Mouse (Mus musculus) gastrocnemius, postnatal 4 days (tissue): ENCODE results near the gene Sh3rf3. TPM values are rescaled to one million over a fixed set of nuclear protein-coding genes. Genes with fewer than 3 reads are reported as not detected.

ENCODE experiments used
- DNase-seq, 2 experiments: peaks; one replicate each; pipeline ENCODE4 v3.0.0; 2021 to 2022; ENCODE audit warnings: low spot score in 2 of 2, mixed read lengths in 2 of 2
- microRNA-seq: library from miRNA; unstranded; fragments of <30 nt; microRNA quantifications from one replicate; pipeline ENCODE4 v1.2.0, GENCODE M21; 2021
- total RNA-seq, 2 experiments: library from RNA; stranded (reverse); gene quantifications; 2 replicates each; pipeline ENCODE4 v1.2.3; 2021

Gene Sh3rf3
- total RNA-seq, 2 experiments from 2014 or later, result 6.6 to 6.7 TPM

DNA sequence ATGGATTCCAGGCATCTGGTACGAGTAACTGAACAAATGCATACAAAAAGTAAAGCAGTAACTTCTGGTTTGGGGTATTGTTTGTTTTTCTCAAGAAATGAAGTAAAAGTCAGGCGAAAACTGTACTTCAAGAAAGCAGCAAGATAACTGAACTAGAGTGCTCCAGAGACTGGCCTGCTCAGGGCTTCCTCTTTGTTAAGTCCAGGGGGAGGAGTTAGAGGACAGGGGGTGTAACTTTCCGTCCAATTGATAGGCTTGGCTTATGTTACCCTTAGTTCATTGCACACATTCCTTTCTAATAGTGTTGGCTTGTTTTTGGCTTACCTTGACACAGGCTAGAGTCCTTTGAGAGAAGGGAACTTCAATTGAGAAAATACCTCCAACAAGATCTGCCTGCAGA is 345.5 kb downstream of the Sh3rf3 start:
- no peak for DNase-seq

DNA sequence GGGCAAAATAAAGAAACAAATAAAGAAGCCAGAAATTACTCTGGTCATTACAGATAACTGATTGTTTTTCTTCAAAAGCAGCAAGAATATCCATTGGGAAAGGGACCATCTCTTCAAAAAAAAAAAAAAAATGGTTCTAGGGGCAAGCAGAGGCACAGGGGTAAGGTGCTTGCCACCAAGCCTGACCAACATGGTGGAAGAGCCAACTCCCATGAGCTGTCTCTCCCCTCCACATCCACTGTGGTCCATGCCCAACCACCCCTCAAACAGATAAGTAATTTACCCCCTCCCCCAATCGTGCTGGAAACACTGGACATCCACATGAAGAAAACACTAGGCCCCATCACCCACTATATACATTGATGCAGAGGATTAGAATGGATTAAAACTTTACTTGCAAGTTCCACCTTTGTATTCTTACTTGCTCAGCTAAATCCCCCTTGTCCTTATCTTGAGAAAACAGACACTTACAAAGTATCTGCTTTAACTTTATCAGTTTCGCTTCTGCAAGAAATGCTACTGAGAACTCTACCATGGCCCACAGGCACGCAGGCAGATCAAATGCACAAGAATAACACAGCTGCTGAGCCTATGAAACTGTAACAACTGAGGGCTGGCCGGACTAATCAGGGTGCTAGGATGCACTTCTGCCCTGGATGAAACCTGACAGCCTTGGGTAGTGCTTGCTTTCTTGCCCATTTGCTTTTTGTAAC is 349.2 kb downstream of the Sh3rf3 start:
- no peak for DNase-seq

DNA sequence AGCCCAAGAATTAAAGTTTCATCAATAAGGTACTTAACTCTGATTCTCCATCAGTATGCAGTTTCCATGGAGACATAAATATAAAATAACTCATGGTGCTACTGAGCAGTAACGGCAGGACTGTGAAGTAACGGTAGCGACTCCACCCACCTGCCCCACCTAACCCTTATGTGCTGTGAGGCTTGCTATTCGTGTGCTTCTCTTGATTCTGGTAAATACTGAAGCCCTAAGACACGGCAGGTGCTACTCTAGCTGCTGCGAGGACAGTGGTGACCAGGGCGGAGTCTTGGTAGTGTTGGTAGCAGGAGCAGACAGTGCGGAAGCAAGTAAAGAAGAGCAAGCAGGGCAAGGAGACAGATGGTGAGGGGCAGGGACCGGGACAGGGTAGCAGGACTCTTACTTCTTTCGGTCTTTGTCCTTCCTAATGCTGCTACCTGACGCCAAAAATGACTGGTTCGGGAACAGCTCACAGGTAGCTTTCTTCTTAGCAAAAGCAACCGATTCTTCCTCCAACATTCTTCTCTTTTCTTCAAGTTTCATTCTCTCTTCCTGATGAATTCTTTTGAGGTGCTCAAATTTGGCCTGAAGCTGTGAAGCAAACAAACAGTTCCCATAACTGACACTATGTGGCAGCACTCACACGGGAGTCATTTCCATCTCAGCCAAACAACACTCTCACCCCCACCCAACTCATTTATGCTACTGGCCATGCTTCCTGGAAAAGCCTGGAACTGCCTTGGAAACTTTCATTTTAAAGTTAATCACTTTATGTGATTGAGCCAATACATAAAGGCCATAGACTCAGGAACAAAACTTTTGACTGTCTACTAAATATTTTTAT is 353.2 kb downstream of the Sh3rf3 start:
- DNase-seq, result peak in 1 of 2 experiments; percentile 31

DNA sequence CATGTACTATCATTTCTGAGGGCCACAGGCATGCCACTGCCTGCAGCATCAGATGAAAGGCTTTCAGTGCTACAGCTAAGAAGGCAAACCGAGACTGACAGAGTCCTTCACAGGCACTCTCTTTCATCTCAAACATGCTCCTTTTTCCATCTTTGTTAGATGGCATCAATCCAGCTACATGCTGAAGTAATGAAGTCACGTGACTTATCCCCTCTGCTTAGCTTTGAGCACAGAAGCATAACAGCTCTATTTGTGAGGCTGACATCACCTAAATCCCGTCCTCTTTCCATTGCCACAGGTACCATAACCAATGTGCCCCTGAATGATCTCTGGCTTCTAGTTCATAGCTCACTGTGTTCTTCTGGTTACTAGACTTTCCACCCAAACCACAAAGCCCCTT is 357.9 kb downstream of the Sh3rf3 start:
- no peak for DNase-seq

DNA sequence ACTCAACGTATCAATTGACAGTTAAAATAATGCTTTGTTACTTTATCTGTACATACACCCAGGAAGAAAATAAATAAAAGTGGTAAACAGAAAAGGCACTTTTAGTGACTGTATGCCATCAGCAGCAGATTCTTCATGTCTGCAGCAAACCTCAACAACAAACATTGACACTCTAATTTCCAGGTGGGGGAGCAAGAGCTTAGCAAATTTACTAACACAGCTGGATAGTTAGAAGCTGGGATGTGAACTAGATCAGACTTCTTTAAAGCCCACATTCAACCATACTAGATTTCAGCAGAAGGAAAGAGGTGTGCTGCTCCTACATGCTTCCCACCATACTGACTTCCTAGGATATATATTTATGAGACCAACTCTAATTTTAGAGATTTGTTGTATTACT is 359.4 kb downstream of the Sh3rf3 start:
- no peak for DNase-seq

DNA sequence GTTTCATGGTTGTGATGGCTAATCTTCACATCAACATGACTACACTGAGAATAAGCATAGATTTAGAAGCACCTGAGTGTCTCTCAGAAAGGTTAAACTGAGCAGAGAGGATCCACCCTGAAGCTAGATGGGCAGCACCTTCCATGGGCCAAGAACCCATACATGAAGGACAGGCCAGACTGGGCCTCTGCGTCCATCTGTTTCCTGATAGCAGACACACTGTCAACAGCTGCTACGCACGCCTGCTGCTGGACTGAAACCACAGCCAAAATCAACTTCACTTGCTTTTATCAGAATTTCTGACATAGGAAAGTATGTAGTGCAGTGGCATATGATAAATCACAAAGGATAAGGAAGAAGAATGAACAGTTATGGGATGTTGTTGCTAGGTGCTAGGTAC is 366.5 kb downstream of the Sh3rf3 start:
- DNase-seq, result no peak

DNA sequence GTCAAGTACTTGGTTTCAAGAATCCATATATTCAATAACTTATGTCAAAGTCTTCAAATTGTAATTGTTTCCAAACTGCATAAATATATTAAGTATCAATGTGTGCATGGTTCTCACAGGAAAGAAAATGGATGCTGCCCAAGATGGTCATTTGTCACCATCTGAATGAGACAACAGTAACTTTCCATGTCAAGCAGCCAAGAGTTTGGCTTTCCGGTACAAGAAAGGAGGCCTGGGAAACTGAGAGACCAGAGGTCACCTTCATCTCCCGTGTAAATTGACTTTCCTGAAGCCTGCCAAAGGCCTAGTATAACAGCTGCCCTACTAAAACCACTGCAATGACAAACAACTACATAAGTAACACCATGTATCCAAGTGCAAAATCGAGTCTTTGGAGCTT is 369.1 kb downstream of the Sh3rf3 start:
- DNase-seq, result no peak

Small RNAs within 50 kb of the gene (microRNA-seq; reads per million reads assigned to microRNA genes)
- not detected for gene Gm27672

Other genes with a start within 250 kb of the Sh3rf3 start
- gene Edar, start 137.7 kb upstream of the Sh3rf3 start, total RNA-seq, result under 1 TPM; 0.37 to 0.52 TPM
- gene Gm17542, start 95.1 kb upstream of the Sh3rf3 start, total RNA-seq, result not detected